Mouse (Mus musculus) inflammation-experienced regulatory T-cells, adult 6 months (primary cell): ENCODE measurements around the gene 1600002K03Rik. TPM values are rescaled to one million over a fixed set of nuclear protein-coding genes. Genes with fewer than 3 reads are reported as not detected.

Experiments
- ATAC-seq: one replicate; pipeline ENCODE4 v1.8.0; 2017
- polyA plus RNA-seq, 3 experiments: library from polyadenylated mRNA; unstranded; fragments of 100-300 nt; shearing (Covaris generic); gene quantifications; one replicate each; pipeline ENCODE4 v1.2.1; 2017

The 1600002K03Rik gene
- polyA plus RNA-seq, 3 experiments from 2014 or later: 17.9 to 28.4 (median 20.5) TPM

- peak; percentile 14 for ATAC-seq
Measured at GRCm38 (mm10) chr10:80168038-80168661, 4.6 kb upstream of the 1600002K03Rik start.

- no peak for ATAC-seq
Measured at GRCm38 (mm10) chr10:80169070-80169469, 3.7 kb upstream of the 1600002K03Rik start.

- no peak for ATAC-seq
Measured at GRCm38 (mm10) chr10:80169651-80170050, 3.1 kb upstream of the 1600002K03Rik start.

GRCm38 (mm10) chr10:80170052-80170451 is 2.7 kb upstream of the 1600002K03Rik start:
- ATAC-seq: no peak

GRCm38 (mm10) chr10:80170601-80171021 is 2.1 kb upstream of the 1600002K03Rik start:
- ATAC-seq: no peak

GRCm38 (mm10) chr10:80171252-80171651 is 1.5 kb upstream of the 1600002K03Rik start:
- no peak for ATAC-seq

GRCm38 (mm10) chr10:80171760-80172526 is 801 bp upstream of the 1600002K03Rik start:
- no peak for ATAC-seq

GRCm38 (mm10) chr10:80173358-80173757 is 614 bp downstream of the 1600002K03Rik start:
- ATAC-seq: no peak

- no peak for ATAC-seq
Measured at GRCm38 (mm10) chr10:80173955-80174640, 1.4 kb downstream of the 1600002K03Rik start.

- no peak for ATAC-seq
Measured at GRCm38 (mm10) chr10:80174705-80175104, 2.0 kb downstream of the 1600002K03Rik start.

GRCm38 (mm10) chr10:80175536-80176269 is 3.0 kb downstream of the 1600002K03Rik start:
- ATAC-seq: no peak

- no peak for ATAC-seq
Measured at GRCm38 (mm10) chr10:80176270-80176834, 3.6 kb downstream of the 1600002K03Rik start.

GRCm38 (mm10) chr10:80177441-80178279 is 4.9 kb downstream of the 1600002K03Rik start:
- no peak for ATAC-seq

- peak; percentile 35 for ATAC-seq
Measured at GRCm38 (mm10) chr10:80179068-80180051, 6.6 kb downstream of the 1600002K03Rik start, which contains the start of gene Efna2. Efna2 (plus strand) TSS chr10:80179482.

GRCm38 (mm10) chr10:80180288-80180687 is 7.5 kb downstream of the 1600002K03Rik start:
- ATAC-seq: no peak

- no peak for ATAC-seq
Measured at GRCm38 (mm10) chr10:80180823-80181222, 8.1 kb downstream of the 1600002K03Rik start.

GRCm38 (mm10) chr10:80182547-80182946 is 9.8 kb downstream of the 1600002K03Rik start:
- ATAC-seq: no peak

- no peak for ATAC-seq
Measured at GRCm38 (mm10) chr10:80186649-80187048, 13.9 kb downstream of the 1600002K03Rik start.

GRCm38 (mm10) chr10:80187739-80188138 is 15.0 kb downstream of the 1600002K03Rik start:
- ATAC-seq: no peak

- ATAC-seq: no peak
Measured at GRCm38 (mm10) chr10:80188453-80189024, 15.8 kb downstream of the 1600002K03Rik start.
